Mouse (Mus musculus) intestine, postnatal 0 days (tissue): Measurements from ENCODE around the gene Paqr9. TPM values are rescaled to one million over a fixed set of nuclear protein-coding genes. Genes with fewer than 3 reads are reported as not detected.

Experiments used
- ATAC-seq: fragments of 200-750 bp; cut with Nextera tagmentation; 2 replicates; pipeline ENCODE4 v1.8.0; 2017; ENCODE audit warnings: mild to moderate bottlenecking, moderate TSS enrichment, moderate library complexity
- H3K27ac ChIP-seq: fragments of 300-500 bp; sonication (generic); 2 replicates; pipeline ENCODE4 v1.5.1; 2014; ENCODE audit warnings: mild to moderate bottlenecking, low read depth, low read length, moderate library complexity
- H3K27me3 ChIP-seq: fragments of 300-500 bp; sonication (generic); replicated peaks from 2 replicates; pipeline ENCODE4 v1.6.1; 2014; ENCODE audit warnings: low read length, mixed read lengths; ENCODE audit not compliant: control insufficient read depth, insufficient read depth
- H3K36me3 ChIP-seq: fragments of 300-500 bp; sonication (generic); 2 replicates; pipeline ENCODE4 v1.6.1; 2014; ENCODE audit warnings: mild to moderate bottlenecking, moderate library complexity; ENCODE audit not compliant: control insufficient read depth, insufficient read depth
- H3K4me1 ChIP-seq: fragments of 300-500 bp; sonication (generic); replicated peaks from 2 replicates; pipeline ENCODE4 v1.6.1; 2014; ENCODE audit warnings: antibody characterized with exemption, low read length, mixed read lengths; ENCODE audit not compliant: control insufficient read depth, insufficient read depth
- H3K4me2 ChIP-seq: fragments of 300-500 bp; sonication (generic); replicated peaks from 2 replicates; pipeline ENCODE4 v1.6.1; 2014; ENCODE audit warnings: low read depth, mild to moderate bottlenecking, moderate library complexity
- H3K4me3 ChIP-seq: fragments of 300-500 bp; sonication (generic); 2 replicates; pipeline ENCODE4 v1.5.1; 2014; ENCODE audit warnings: low read depth, low read length
- H3K9ac ChIP-seq: fragments of 300-500 bp; sonication (generic); 2 replicates; pipeline ENCODE4 v1.6.1; 2014; ENCODE audit warnings: mild to moderate bottlenecking, low read depth, low read length
- H3K9me3 ChIP-seq: fragments of 300-500 bp; sonication (generic); 2 replicates; pipeline ENCODE4 v1.6.1; 2016; ENCODE audit warnings: mixed run types; ENCODE audit not compliant: control insufficient read depth
- CTCF ChIP-seq: sonication (generic); IDR thresholded peaks from 2 replicates; pipeline ENCODE4 v1.5.1; 2016; ENCODE audit warnings: low read depth, mild to moderate bottlenecking, control low read depth, antibody characterized with exemption, moderate library complexity
- WGBS: fragments of 180-500 bp; shearing (Covaris S2); extraction: QIAGEN DNeasy Blood & Tissue Kit; methylation state at CpG from one replicate; pipeline ENCODE4 v1.1.7; 2014; 5-methylcytosine and 5-hydroxymethylcytosine counted together
- polyA plus RNA-seq: library from polyadenylated mRNA; unstranded; fragments of >200 nt; fragmentation: Nextera tagmentation; extraction: Ambion mirVana; gene quantifications from 2 replicates; pipeline ENCODE4 v1.2.1, GENCODE M21; 2015

Paqr9 gene
- polyA plus RNA-seq, 1 experiment from 2014 or later, result 23.2 TPM

DNA sequence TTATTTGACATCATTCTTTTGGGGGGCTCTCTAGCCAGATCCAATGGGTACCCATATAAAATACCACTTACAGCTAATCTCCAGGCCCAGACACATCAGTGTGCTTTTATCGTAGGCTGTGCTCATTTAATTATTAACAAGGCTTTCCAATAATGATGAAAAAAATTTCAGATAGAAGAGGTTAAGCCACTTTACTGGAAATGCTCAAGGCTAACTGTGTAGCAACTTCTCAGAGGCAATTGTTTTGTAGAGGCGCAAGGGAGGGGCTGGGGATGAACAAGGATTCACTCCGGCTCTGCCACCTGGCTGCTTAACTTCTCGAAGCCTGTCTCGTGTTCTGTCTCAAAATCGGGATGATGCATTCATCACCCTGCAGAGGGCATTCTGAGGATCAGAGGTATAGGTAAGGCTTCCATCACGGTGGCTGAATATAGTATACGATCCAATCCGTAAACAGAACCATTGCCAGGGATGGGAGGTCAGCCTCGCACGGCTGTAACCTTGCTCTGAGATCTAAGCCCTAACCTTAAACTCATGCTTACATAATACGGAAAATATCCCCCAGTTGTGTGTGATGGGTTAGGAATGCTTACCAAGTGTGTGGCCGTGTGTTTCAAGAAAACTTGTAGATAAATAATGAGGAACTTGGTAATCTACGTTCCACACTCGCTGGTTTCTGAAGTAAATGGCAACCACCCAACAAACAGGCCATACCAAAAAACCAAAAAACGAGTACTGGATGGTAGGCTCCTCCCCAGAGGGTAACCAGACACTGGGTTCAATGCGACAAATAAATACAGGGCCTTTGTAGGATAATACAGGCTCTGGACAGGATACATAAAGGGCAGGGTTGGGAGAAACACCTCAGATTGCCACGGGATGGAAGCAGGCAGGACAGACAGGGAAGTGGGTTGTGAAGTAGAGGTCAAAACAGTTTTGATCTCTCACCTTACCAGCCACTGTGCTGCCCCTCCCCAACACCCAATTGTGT is 4.9 kb upstream of the Paqr9 start:
- 66% methylated on average over 18 of the region's 18 CpGs for WGBS
- no peak for ATAC-seq
- Histone ChIP-seq H3K27me3 (peaks cover 26% of the 10 kb centered on the region), H3K9me3 (no peaks in the 10 kb centered on the region), H3K27ac (no peak overlapping the region), H3K36me3 (no peaks in the 10 kb centered on the region), H3K4me1 (no peaks in the 10 kb centered on the region), H3K9ac (no peak overlapping the region), H3K4me3 (no peak overlapping the region), H3K4me2 (no peak overlapping the region)
- no peak for TF ChIP-seq CTCF

DNA sequence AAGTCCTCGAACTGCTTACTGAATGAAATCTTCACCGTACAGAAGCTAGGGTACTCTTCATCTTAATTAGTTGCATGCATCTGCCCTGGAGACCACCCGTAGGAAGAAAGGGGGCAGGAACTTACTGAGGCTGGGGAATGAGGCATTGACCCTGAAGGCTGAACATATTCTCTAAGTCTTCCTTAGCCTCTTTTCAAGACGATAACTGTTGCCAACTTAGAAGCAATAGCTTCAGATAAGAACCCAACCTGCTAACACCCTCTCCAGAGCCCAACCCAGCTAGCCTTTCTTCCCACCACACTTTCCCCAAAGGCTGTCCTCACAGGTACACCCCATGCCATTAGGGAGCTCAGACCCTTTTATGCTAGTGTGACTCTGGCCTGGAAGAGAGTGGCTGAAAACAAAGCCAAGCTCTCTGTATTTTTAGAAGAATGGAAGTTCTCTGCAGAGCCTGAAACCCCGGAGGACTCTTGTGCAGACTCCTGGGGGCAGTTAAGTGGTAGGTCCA is 4.2 kb upstream of the Paqr9 start:
- no peak overlapping the region for H3K4me3 ChIP-seq
- no peaks in the 10 kb centered on the region for H3K4me1 ChIP-seq
- H3K27ac ChIP-seq, result no peak overlapping the region
- no peak overlapping the region for H3K9ac ChIP-seq
- peaks cover 34% of the 10 kb centered on the region for H3K27me3 ChIP-seq
- no peaks in the 10 kb centered on the region for H3K36me3 ChIP-seq
- TF ChIP-seq CTCF, result no peak
- no peak overlapping the region for H3K4me2 ChIP-seq
- no peaks in the 10 kb centered on the region for H3K9me3 ChIP-seq
- no peak for ATAC-seq
- WGBS, result 68% methylated on average over 5 of the region's 5 CpGs

DNA sequence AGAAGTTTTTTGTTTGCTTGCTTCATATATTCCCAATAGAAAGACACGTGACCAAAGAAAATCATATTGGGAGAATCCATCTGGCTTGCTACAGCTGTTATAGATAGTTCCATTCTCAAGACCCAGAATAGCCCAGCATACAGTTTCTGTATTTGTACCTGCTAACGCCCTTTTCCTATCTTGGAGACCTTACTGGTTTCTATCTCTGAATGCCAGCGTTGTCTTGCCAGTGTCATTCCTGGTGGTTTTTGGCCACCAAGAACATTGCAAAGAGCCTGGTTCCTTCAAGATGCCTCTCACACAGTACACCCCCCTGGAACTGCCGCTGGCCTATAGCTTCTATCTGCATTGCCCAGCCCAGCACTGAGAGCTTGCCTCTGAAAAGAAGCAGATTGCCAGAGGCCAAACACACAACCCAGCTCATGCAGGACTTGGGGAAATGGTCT is 3.4 kb upstream of the Paqr9 start:
- WGBS, result 92% methylated on average over 4 of the region's 4 CpGs
- TF ChIP-seq CTCF, result no peak

DNA sequence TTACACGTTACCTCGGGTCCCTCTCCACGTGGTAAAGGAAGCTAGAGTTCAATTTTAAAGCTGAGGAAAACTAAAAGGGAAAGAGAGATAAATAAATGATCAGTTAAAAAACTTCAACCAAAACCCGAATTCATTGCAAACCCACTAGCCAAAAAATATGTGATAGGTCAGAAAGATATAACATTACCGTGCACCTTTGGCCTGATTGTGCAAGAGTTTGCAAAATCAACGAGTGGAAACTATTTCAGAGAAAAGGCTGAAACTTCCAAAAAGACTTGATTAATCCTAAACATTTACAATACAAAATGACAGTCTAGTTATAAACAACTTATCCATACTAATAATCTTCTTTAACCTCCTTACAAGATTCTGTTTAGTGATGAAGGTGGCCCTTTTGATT is 1.7 kb upstream of the Paqr9 start:
- Histone ChIP-seq H3K27ac (no peak overlapping the region), H3K4me2 (no peak overlapping the region), H3K9me3 (no peaks in the 10 kb centered on the region), H3K4me3 (no peak overlapping the region), H3K36me3 (no peaks in the 10 kb centered on the region), H3K27me3 (peaks cover 51% of the 10 kb centered on the region), H3K9ac (no peak overlapping the region), H3K4me1 (no peaks in the 10 kb centered on the region)
- WGBS, result 60% methylated on average over 6 of the region's 6 CpGs
- no peak for ATAC-seq
- no peak for TF ChIP-seq CTCF

More for the DNA sequence above, 3.4 kb upstream of the Paqr9 start:
- H3K4me3 ChIP-seq, result no peak overlapping the region
- no peak overlapping the region for H3K4me2 ChIP-seq
- H3K27ac ChIP-seq, result no peak overlapping the region
- H3K4me1 ChIP-seq, result no peaks in the 10 kb centered on the region
- ATAC-seq, result no peak
- H3K9me3 ChIP-seq, result no peaks in the 10 kb centered on the region
- no peak overlapping the region for H3K9ac ChIP-seq
- peaks cover 42% of the 10 kb centered on the region for H3K27me3 ChIP-seq
- no peaks in the 10 kb centered on the region for H3K36me3 ChIP-seq

DNA sequence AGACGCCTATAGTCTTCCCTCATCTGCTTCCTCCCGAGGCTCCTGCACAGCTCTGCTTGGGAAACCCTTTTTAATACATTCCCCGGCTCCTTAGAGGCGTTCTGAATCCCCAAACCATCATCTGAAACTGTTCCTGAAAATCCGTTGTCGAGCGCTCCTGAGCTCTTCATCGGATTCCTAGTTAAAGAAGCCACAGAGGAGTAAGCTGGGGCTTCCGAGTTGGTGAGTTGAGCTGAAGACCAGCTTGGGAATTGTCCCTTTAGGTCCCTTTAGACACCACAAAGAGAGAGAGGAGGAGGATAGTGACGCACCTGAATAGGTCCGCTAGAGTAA is 765 bp upstream of the Paqr9 start:
- Histone ChIP-seq H3K4me3 (peak overlapping the region; percentile 63), H3K9ac (no peak overlapping the region), H3K27me3 (peaks cover 52% of the 10 kb centered on the region), H3K36me3 (no peaks in the 10 kb centered on the region), H3K4me2 (peak overlapping the region; percentile 94), H3K27ac (no peak overlapping the region), H3K4me1 (no peaks in the 10 kb centered on the region), H3K9me3 (no peaks in the 10 kb centered on the region)
- no peak for ATAC-seq
- no peak for TF ChIP-seq CTCF
- 14% methylated on average over 11 of the region's 11 CpGs for WGBS

DNA sequence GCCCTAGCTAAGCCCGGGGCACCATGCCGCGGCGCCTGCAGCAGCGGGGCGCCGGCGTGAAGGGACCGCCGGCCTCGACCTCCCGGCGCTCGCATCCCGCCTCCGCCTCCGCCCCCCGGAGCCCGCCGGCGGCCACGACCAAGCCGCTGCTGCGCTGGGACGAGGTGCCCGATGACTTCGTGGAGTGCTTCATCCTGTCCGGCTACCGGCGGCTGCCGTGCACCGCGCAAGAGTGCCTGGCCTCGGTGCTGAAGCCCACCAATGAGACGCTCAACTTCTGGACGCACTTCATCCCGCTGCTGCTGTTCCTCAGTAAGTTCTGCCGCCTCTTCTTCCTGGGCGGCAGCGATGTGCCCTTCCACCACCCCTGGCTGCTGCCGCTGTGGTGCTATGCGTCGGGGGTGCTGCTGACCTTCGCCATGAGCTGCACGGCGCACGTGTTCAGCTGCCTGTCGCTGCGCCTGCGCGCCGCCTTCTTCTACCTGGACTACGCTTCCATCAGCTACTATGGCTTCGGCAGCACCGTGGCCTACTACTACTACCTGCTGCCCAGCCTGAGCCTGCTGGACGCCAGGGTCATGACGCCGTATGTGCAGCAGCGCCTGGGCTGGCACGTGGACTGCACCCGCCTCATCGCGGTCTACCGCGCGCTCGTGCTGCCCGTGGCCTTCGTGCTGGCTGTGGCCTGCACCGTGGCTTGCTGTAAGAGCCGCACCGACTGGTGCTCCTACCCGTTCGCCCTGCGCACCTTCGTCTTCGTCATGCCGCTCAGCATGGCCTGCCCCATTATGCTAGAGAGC is 679 bp downstream of the Paqr9 start:
- no peaks in the 10 kb centered on the region for H3K4me1 ChIP-seq
- H3K9ac ChIP-seq, result peak overlapping the region; percentile 50
- peak overlapping the region; percentile 70 for H3K27ac ChIP-seq
- no peaks in the 10 kb centered on the region for H3K36me3 ChIP-seq
- TF ChIP-seq CTCF, result no peak
- no peaks in the 10 kb centered on the region for H3K9me3 ChIP-seq
- WGBS, result 12% methylated on average over 77 of the region's 78 CpGs
- peaks cover 56% of the 10 kb centered on the region for H3K27me3 ChIP-seq
- peak overlapping the region; percentile 94 for H3K4me2 ChIP-seq
- H3K4me3 ChIP-seq, result peak overlapping the region; percentile 63
- ATAC-seq, result peak; percentile 60
